Mouse (Mus musculus): ENCODE measurements around the gene Med23.

GRCm38 (mm10) chr10:24959043-24959916 lies 89.5 kb downstream of the Med23 start:
- no peak for TF ChIP-seq CTCF (IDR thresholded peaks at IDR 0.05; ENCODE audit: control insufficient read depth, insufficient read depth, insufficient replicate concordance, low read depth, low read length)
- TF ChIP-seq POLR2A (IDR thresholded peaks at IDR 0.05; ENCODE audit: control insufficient read depth, low read depth, low read length) = no peak
